Mouse (Mus musculus) midbrain, embryonic 10.5 days (tissue): Measurements from ENCODE around the gene Rack1. TPM values are rescaled to one million over a fixed set of nuclear protein-coding genes. Genes with fewer than 3 reads are reported as not detected.
"Not testable (repeated sequence)": the region's sequence is repeated elsewhere in the genome, so short reads cannot be mapped to it uniquely, and the experiment has no call there.

Source experiments
- DNase-seq: peaks from one replicate; pipeline ENCODE4 v3.0.0-alpha.2; 2017; ENCODE audit warnings: low spot score
- H3K27ac ChIP-seq: fragments of 300-500 bp; sonication (generic); replicated peaks from 2 replicates; pipeline ENCODE4 v1.5.1; 2016; ENCODE audit warnings: mild to moderate bottlenecking
- H3K27me3 ChIP-seq: fragments of 300-500 bp; sonication (generic); 2 replicates; pipeline ENCODE4 v1.6.1; 2016; ENCODE audit warnings: low read depth, mild to moderate bottlenecking; ENCODE audit not compliant: poor library complexity, severe bottlenecking
- H3K36me3 ChIP-seq: fragments of 300-500 bp; sonication (generic); 2 replicates; pipeline ENCODE4 v1.6.1; 2016; ENCODE audit warnings: mild to moderate bottlenecking, moderate library complexity
- H3K4me1 ChIP-seq: fragments of 300-500 bp; sonication (generic); 2 replicates; pipeline ENCODE4 v1.6.1; 2016
- H3K4me3 ChIP-seq: fragments of 300-500 bp; sonication (generic); 2 replicates; pipeline ENCODE4 v1.5.1; 2016; ENCODE audit warnings: mild to moderate bottlenecking, moderate library complexity
- H3K9me3 ChIP-seq: fragments of 300-500 bp; sonication (generic); replicated peaks from 2 replicates; pipeline ENCODE4 v1.6.1; 2016; ENCODE audit warnings: mild to moderate bottlenecking
- WGBS: fragments of 180-500 bp; shearing (Covaris S2); methylation state at CpG from one replicate; pipeline ENCODE4 v1.1.7; 2016; 5-methylcytosine and 5-hydroxymethylcytosine counted together
- polyA plus RNA-seq: library from polyadenylated mRNA; unstranded; fragments of >200 nt; fragmentation: Nextera tagmentation; extraction: Ambion mirVana; gene quantifications from 2 replicates; pipeline ENCODE4 v1.2.1, GENCODE M21; 2016

The Rack1 gene
- polyA plus RNA-seq, 1 experiment from 2014 or later, result 788 TPM

GRCm38 (mm10) chr11:48825979-48826751 is 26.0 kb downstream of the Rack1 start, which contains the start of the genes Trim7 and Gm12184:
TSS of gene Trim7 (plus strand) at chr11:48826140.
TSS of gene Gm12184 (minus strand) at chr11:48826655.
- H3K27ac ChIP-seq, result peak within 1 kb of the TSS; percentile 75
- DNase-seq, result not testable (repeated sequence)

DNA sequence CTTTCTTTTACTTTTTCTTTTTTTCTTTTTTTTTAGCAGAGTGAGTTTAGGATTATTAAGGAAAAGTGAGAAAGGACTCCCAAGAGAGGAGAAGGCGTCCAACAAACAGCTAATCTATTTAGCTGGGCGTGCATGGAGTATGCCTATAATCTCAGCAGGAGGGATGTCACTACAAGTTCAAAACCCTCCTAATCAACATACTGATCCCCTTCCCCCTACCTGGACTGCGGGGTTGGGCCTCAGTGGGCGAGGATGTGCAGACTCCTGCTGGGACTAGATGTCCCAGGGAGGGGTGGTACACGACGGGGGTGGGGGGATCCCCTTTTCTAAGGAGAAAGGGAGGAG is 26.6 kb downstream of the Rack1 start:
- peaks cover 40% of the 10 kb centered on the region for H3K27me3 ChIP-seq
- peak overlapping the region; percentile 50 for H3K4me3 ChIP-seq
- peaks cover 23% of the 10 kb centered on the region for H3K4me1 ChIP-seq
- 2% methylated on average over 6 of the region's 6 CpGs for WGBS
- H3K36me3 ChIP-seq, result no peaks in the 10 kb centered on the region
- H3K27ac ChIP-seq, result peak overlapping the region; percentile 75
- peaks cover 5% of the 10 kb centered on the region; the same call in 1 of the 2 replicates for H3K9me3 ChIP-seq
- peak; percentile 43 for DNase-seq

More at GRCm38 (mm10) chr11:48825979-48826751, 26.0 kb downstream of the Rack1 start, which contains the start of the genes Trim7 and Gm12184:
- not testable (repeated sequence) for H3K9me3 ChIP-seq, H3K36me3 ChIP-seq
- H3K4me3 ChIP-seq, result peak within 1 kb of the TSS; percentile 50
- H3K4me1 ChIP-seq, result peaks cover 23% of the 10 kb centered on the region
- peaks cover 40% of the 10 kb centered on the region for H3K27me3 ChIP-seq
- WGBS, result under 1% methylated on average over 59 of the region's 92 CpGs

- Histone ChIP-seq H3K4me3 (0 out of 2 replicates have a peak overlapping the region, but pooled peaks have one; percentile 12), H3K36me3 (no peaks in the 10 kb centered on the region), H3K9me3 (peaks cover 5% of the 10 kb centered on the region; the same call in 1 of the 2 replicates), H3K27me3 (peaks cover 40% of the 10 kb centered on the region), H3K27ac (no peak overlapping the region), H3K4me1 (peaks cover 20% of the 10 kb centered on the region)
- WGBS, result 79% methylated on average over 6 of the region's 6 CpGs
- DNase-seq, result no peak
Observed at GRCm38 (mm10) chr11:48827926-48828325, 27.8 kb downstream of the Rack1 start.

DNA sequence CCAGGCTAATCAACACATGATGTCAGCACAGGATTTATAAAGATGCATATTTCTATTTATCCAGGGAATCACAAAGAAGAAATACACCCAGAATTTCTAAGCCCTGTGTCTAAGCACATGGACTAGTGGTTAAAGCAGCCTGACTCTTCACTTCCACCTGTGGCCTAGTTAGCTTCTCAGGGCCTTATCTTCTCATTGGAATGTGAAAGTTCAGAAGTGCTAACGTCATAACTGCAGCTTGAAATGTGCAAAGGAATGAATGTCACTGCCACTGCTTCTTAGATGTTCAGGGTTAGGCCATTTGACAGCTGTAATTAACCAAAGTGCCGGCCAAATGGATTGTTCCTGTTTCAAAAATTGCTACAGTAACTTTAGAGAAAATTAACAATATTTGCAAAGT is 30.1 kb downstream of the Rack1 start:
- no peak for DNase-seq
- WGBS, result 81% methylated on average over 2 of the region's 2 CpGs

GRCm38 (mm10) chr11:48831273-48831672 is 31.1 kb downstream of the Rack1 start:
- H3K9me3 ChIP-seq, result peaks cover 5% of the 10 kb centered on the region; the same call in 1 of the 2 replicates
- H3K4me3 ChIP-seq, result no peak overlapping the region
- DNase-seq, result no peak
- no peaks in the 10 kb centered on the region for H3K36me3 ChIP-seq
- peaks cover 37% of the 10 kb centered on the region for H3K27me3 ChIP-seq
- 73% methylated on average over 2 of the region's 2 CpGs for WGBS
- no peak overlapping the region for H3K27ac ChIP-seq
- H3K4me1 ChIP-seq, result peaks cover 13% of the 10 kb centered on the region

More for the DNA sequence above, 30.1 kb downstream of the Rack1 start:
- peaks cover 28% of the 10 kb centered on the region for H3K27me3 ChIP-seq
- peaks cover 11% of the 10 kb centered on the region for H3K4me1 ChIP-seq
- H3K9me3 ChIP-seq, result peaks cover 5% of the 10 kb centered on the region; the same call in 1 of the 2 replicates
- H3K4me3 ChIP-seq, result no peak overlapping the region
- no peak overlapping the region for H3K27ac ChIP-seq
- H3K36me3 ChIP-seq, result no peaks in the 10 kb centered on the region

DNA sequence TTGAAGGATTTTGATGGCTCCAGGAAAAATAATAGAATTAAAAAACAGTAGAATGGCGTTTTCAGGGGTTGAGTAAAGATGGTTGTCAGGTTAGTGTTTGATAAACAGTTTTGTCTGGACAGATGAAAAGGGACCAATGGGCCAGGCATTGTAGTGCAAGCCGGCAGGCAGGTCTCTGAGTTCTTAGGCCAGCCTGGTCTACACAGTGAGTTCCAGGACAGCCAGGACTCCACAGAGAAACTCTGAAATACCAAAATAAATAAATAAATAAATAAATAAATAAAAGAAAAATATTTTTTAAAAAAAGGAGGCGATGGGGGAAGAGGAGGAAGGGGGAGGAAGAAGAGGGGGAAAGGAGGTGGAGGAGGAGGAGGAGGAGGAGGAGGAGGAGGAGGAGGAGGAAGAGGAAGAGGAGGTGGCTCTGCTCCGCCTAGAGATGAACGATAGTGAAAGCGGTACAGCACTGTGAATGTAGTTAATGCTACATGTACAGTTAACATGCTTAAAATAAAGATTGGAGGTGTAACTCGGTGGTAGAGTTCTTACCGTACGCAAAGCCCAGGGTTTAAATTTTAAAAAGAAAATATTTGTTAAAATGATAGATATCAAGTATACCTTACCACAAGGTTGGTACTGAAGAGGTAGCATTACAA is 33.1 kb downstream of the Rack1 start:
- H3K9me3 ChIP-seq, result no peaks in the 10 kb centered on the region
- 47% methylated on average over 9 of the region's 9 CpGs for WGBS
- peak overlapping the region; percentile 59 for H3K4me3 ChIP-seq
- H3K27ac ChIP-seq, result no peak overlapping the region
- H3K36me3 ChIP-seq, result no peaks in the 10 kb centered on the region
- DNase-seq, result no peak
- H3K4me1 ChIP-seq, result peaks cover 25% of the 10 kb centered on the region
- peaks cover 43% of the 10 kb centered on the region for H3K27me3 ChIP-seq

DNA sequence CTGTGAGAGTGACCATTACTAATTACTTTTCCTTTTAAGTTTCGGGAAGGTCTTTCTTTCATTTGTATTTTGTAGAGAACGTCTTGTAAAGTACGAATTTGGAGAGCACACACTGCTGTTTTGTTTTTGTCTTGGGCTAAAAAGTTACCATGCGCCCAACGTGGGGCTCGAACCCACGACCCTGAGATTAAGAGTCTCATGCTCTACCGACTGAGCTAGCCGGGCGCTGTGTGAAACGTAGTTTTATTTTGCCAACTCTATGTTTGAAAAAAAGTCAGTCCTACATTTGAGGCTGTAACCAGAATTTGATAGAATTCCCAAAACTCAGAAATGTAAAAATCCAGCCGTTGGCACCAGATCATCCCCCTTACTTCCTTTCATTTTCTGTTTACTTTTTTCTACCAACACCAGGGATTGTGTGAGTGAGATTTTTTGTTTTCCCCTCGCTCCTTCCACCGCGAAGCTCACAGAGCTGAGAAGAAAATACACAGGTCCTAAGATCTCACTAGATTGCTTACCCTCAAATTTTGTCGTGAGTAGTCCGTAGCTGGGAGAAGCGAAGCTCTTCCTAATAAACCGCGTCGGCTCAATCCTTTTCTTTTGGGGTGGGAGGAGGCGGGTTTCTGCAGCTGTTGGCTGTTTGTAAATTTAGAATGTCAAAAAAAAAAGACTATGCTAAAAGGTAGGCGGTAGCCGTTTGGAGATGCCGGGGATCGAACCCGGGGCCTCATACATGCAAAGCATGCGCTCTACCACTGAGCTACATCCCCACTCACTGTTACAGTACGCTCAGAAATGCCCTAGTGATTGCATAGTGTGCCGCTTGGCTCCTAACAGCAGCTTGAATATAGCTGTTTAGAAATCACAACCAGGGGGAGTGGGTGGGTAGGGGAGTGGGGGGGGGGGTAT is 33.9 kb downstream of the Rack1 start:
- DNase-seq, result peak; percentile 88
- WGBS, result under 1% methylated on average over 30 of the region's 30 CpGs
- Histone ChIP-seq H3K27ac (peak overlapping the region; percentile 50), H3K27me3 (peaks cover 46% of the 10 kb centered on the region), H3K9me3 (no peaks in the 10 kb centered on the region), H3K36me3 (no peaks in the 10 kb centered on the region), H3K4me3 (peak overlapping the region; percentile 59), H3K4me1 (peaks cover 31% of the 10 kb centered on the region)

DNA sequence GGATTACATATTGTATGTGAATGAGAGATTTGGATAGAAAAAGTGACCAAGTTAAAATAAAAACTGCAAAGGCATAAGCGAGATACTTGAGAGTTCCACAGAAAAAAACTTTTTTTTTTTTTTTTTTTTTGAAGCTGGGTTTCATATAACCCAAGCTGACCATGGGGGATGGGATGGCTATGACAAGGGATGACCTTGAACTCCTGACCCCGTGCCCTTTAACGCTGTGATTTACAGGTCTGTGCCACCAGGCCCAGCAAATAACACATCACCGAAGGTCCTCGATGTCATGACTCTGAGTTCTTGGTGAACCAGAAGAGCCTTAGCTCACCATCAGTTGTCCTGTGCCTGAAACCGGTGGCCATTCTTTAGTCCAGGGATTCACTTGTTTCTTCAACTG is 35.8 kb downstream of the Rack1 start:
- H3K27ac ChIP-seq, result no peak overlapping the region
- 75% methylated on average over 6 of the region's 6 CpGs for WGBS
- H3K27me3 ChIP-seq, result peaks cover 55% of the 10 kb centered on the region
- H3K4me1 ChIP-seq, result peaks cover 31% of the 10 kb centered on the region
- H3K9me3 ChIP-seq, result no peaks in the 10 kb centered on the region
- no peaks in the 10 kb centered on the region for H3K36me3 ChIP-seq
- no peak overlapping the region for H3K4me3 ChIP-seq
- no peak for DNase-seq

DNA sequence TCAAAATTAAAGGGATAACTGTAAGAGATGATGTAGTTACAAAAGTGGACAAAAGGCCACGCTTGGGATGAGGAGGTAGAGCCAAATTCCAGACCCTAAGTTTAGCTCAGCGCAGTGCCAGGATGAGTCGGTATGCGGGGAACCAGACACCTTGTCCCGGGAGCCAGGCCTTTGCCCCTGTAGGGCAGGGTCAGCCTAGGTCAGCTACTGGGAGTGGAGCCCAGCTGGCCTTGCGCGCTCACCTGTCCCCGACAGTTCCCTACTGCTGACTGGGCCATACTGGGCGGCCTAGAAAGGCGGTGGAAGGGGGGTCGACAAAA is 36.8 kb downstream of the Rack1 start:
- whole genome bisulfite sequencing, result 9% methylated on average over 11 of the region's 11 CpGs
- Histone ChIP-seq H3K4me3 (peak overlapping the region; percentile 88), H3K36me3 (no peaks in the 10 kb centered on the region), H3K27me3 (peaks cover 55% of the 10 kb centered on the region), H3K9me3 (no peaks in the 10 kb centered on the region), H3K27ac (peak overlapping the region; percentile 74), H3K4me1 (peaks cover 31% of the 10 kb centered on the region)
- no peak for DNase-seq

- Histone ChIP-seq H3K4me3 (peak overlapping the region; percentile 88), H3K27ac (peak overlapping the region; percentile 74), H3K9me3 (no peaks in the 10 kb centered on the region), H3K36me3 (no peaks in the 10 kb centered on the region), H3K4me1 (peaks cover 31% of the 10 kb centered on the region), H3K27me3 (peaks cover 55% of the 10 kb centered on the region)
- DNase-seq, result peak; percentile 66
- under 1% methylated on average over 77 of the region's 77 CpGs for WGBS
Observed at GRCm38 (mm10) chr11:48837310-48838180, 37.4 kb downstream of the Rack1 start.

DNA sequence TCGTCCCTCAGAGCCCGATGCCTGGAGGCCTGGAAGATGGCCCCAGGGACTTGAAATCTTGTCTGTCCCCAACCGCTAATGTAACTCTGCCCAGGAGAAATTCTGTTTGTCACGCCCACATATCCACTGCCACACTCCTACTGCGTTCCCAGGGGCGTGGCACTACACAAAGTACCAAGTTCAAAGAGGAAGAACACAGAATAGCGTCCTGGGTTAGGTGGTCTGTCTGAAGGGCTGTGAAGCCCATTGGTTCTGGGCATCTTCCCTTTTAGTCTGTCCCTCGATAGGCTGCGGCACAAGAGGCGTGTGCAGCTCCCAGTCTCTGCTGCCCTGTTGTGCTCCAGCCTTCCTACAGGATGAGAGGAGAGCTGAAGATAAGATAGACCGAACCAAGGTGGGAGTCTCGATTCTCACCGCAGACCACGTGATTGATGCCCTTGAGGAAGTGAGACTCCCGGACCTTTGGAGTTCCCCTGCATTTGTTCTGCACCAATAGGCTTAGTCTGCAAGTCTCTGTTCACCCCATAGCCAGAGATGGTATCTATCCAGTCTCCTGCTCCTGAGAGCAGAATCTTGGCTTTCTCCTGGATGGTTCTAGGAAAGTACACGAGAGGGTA is 38.2 kb downstream of the Rack1 start:
- H3K36me3 ChIP-seq, result no peaks in the 10 kb centered on the region
- WGBS, result 5% methylated on average over 16 of the region's 16 CpGs
- no peak overlapping the region for H3K27ac ChIP-seq
- H3K4me1 ChIP-seq, result peaks cover 31% of the 10 kb centered on the region
- H3K9me3 ChIP-seq, result no peaks in the 10 kb centered on the region
- peak overlapping the region; percentile 88 for H3K4me3 ChIP-seq
- peaks cover 55% of the 10 kb centered on the region for H3K27me3 ChIP-seq
- DNase-seq, result peak; percentile 46
